Mouse (Mus musculus) right cerebral cortex, adult 18-20 months (tissue): Measurements from ENCODE around the gene Vipr2.

Experiments used
- DNase-seq: peaks from one replicate; pipeline ENCODE4 v3.0.0; 2022; ENCODE audit warnings: mixed read lengths

Vipr2 gene

GRCm38 (mm10) chr12:116101945-116102344 is 24.4 kb downstream of the Vipr2 start:
- DNase-seq: no peak

GRCm38 (mm10) chr12:116109451-116110353 is 32.2 kb downstream of the Vipr2 start:
- DNase-seq: peak; percentile 4

- no peak for DNase-seq
Observed at GRCm38 (mm10) chr12:116111007-116111694, 33.6 kb downstream of the Vipr2 start.

GRCm38 (mm10) chr12:116115781-116116180 is 38.3 kb downstream of the Vipr2 start:
- no peak for DNase-seq

GRCm38 (mm10) chr12:116116455-116116854 is 38.9 kb downstream of the Vipr2 start:
- DNase-seq: no peak

- DNase-seq: no peak
Observed at GRCm38 (mm10) chr12:116117352-116117929, 39.9 kb downstream of the Vipr2 start.

GRCm38 (mm10) chr12:116119001-116119400 is 41.5 kb downstream of the Vipr2 start:
- DNase-seq: no peak

- no peak for DNase-seq
Observed at GRCm38 (mm10) chr12:116123786-116124185, 46.3 kb downstream of the Vipr2 start.

GRCm38 (mm10) chr12:116130936-116131335 is 53.4 kb downstream of the Vipr2 start:
- no peak for DNase-seq

- no peak for DNase-seq
Observed at GRCm38 (mm10) chr12:116132909-116133308, 55.4 kb downstream of the Vipr2 start.

- DNase-seq: no peak
Observed at GRCm38 (mm10) chr12:116135906-116136305, 58.4 kb downstream of the Vipr2 start.

GRCm38 (mm10) chr12:116138322-116139205 is 61.0 kb downstream of the Vipr2 start:
- no peak for DNase-seq

- no peak for DNase-seq
Observed at GRCm38 (mm10) chr12:116140605-116141004, 63.1 kb downstream of the Vipr2 start.

- DNase-seq: no peak
Observed at GRCm38 (mm10) chr12:116141816-116142215, 64.3 kb downstream of the Vipr2 start.

- no peak for DNase-seq
Observed at GRCm38 (mm10) chr12:116142464-116142863, 64.9 kb downstream of the Vipr2 start.

- DNase-seq: no peak
Observed at GRCm38 (mm10) chr12:116145246-116145645, 67.7 kb downstream of the Vipr2 start.

GRCm38 (mm10) chr12:116145686-116146085 is 68.2 kb downstream of the Vipr2 start:
- no peak for DNase-seq

- no peak for DNase-seq
Observed at GRCm38 (mm10) chr12:116146996-116147634, 69.6 kb downstream of the Vipr2 start.

- no peak for DNase-seq
Observed at GRCm38 (mm10) chr12:116152866-116153428, 75.4 kb downstream of the Vipr2 start.

GRCm38 (mm10) chr12:116156792-116157532 is 79.4 kb downstream of the Vipr2 start:
- no peak for DNase-seq

- DNase-seq: no peak
Observed at GRCm38 (mm10) chr12:116159223-116159622, 81.7 kb downstream of the Vipr2 start.
